Mouse (Mus musculus): ENCODE data around the gene Cds2. TPM values are rescaled to one million over a fixed set of nuclear protein-coding genes. Genes with fewer than 3 reads are reported as not detected.

The Cds2 gene
- polyA plus RNA-seq, 1 experiment from 2014 or later: 57.8 TPM

- Histone ChIP-seq H3K4me2 (no peak overlapping the region), H3K4me3 (replicated peaks) (no peak overlapping the region), H3K27me3 (replicated peaks) (no peaks in the 10 kb centered on the region), H3K4me1 (no peaks in the 10 kb centered on the region), H3K9ac (replicated peaks) (no peak overlapping the region), H3K36me3 (no peaks in the 10 kb centered on the region), H3K27ac (replicated peaks) (no peak overlapping the region), H3K9me3 (replicated peaks) (no peaks in the 10 kb centered on the region)
- 76% methylated on average over 2 of the region's 2 CpGs for WGBS
- ATAC-seq (ENCODE audit: low FRiP score): no peak
These were observed 74.3 kb downstream of the Cds2 start for GRCm38 (mm10) chr2:132337202-132337601.

- no peaks in the 10 kb centered on the region for H3K27me3 ChIP-seq (replicated peaks)
- no peaks in the 10 kb centered on the region for H3K4me1 ChIP-seq
- 90% methylated on average over 2 of the region's 2 CpGs for WGBS
- H3K27ac ChIP-seq (replicated peaks): no peak overlapping the region
- H3K4me3 ChIP-seq (replicated peaks): no peak overlapping the region
- no peak overlapping the region for H3K4me2 ChIP-seq
- no peaks in the 10 kb centered on the region for H3K36me3 ChIP-seq
- H3K9ac ChIP-seq (replicated peaks): no peak overlapping the region
- no peaks in the 10 kb centered on the region for H3K9me3 ChIP-seq (replicated peaks)
- ATAC-seq (ENCODE audit: low FRiP score): no peak
These were observed 77.4 kb downstream of the Cds2 start for GRCm38 (mm10) chr2:132340350-132340749.

GRCm38 (mm10) chr2:132341293-132341692 is 78.3 kb downstream of the Cds2 start:
- H3K4me1 ChIP-seq: no peaks in the 10 kb centered on the region
- no peaks in the 10 kb centered on the region for H3K36me3 ChIP-seq
- no peaks in the 10 kb centered on the region for H3K9me3 ChIP-seq (replicated peaks)
- no peaks in the 10 kb centered on the region for H3K27me3 ChIP-seq (replicated peaks)
- H3K4me2 ChIP-seq: no peak overlapping the region
- H3K4me3 ChIP-seq (replicated peaks): no peak overlapping the region
- WGBS: 93% methylated on average over 3 of the region's 3 CpGs
- no peak overlapping the region for H3K9ac ChIP-seq (replicated peaks)
- ATAC-seq (ENCODE audit: low FRiP score): no peak
- no peak overlapping the region for H3K27ac ChIP-seq (replicated peaks)

GRCm38 (mm10) chr2:132343846-132344245 is 80.9 kb downstream of the Cds2 start:
- no peak for ATAC-seq (ENCODE audit: low FRiP score)
- no peak overlapping the region for H3K4me3 ChIP-seq (replicated peaks)
- no peaks in the 10 kb centered on the region for H3K4me1 ChIP-seq
- H3K36me3 ChIP-seq: no peaks in the 10 kb centered on the region
- H3K9ac ChIP-seq (replicated peaks): no peak overlapping the region
- no peak overlapping the region for H3K4me2 ChIP-seq
- 92% methylated on average over 11 of the region's 11 CpGs for whole genome bisulfite sequencing
- H3K27me3 ChIP-seq (replicated peaks): no peaks in the 10 kb centered on the region
- H3K9me3 ChIP-seq (replicated peaks): no peaks in the 10 kb centered on the region
- H3K27ac ChIP-seq (replicated peaks): no peak overlapping the region

Other genes starting within 250 kb of the Cds2 start
- gene Rassf2, start 232.9 kb upstream of the Cds2 start, polyA plus RNA-seq (2015; fragmentation: Nextera tagmentation; extraction: Ambion mirVana): 21.6 and 22.5 TPM in 2 replicates
- gene Slc23a2, start 118.0 kb upstream of the Cds2 start, polyA plus RNA-seq (2015; fragmentation: Nextera tagmentation; extraction: Ambion mirVana): 33.1 and 36.8 TPM in 2 replicates
- 40.8 and 42.8 TPM in 2 replicates for gene Tmem230, start 15.3 kb upstream of the Cds2 start, polyA plus RNA-seq (2015; fragmentation: Nextera tagmentation; extraction: Ambion mirVana)
- 98.3 and 150 TPM in 2 replicates for gene Pcna, start 9.8 kb upstream of the Cds2 start, polyA plus RNA-seq (2015; fragmentation: Nextera tagmentation; extraction: Ambion mirVana)
- gene Prokr2, start 122.3 kb downstream of the Cds2 start, polyA plus RNA-seq (2015; fragmentation: Nextera tagmentation; extraction: Ambion mirVana): 3.1 and 3.8 TPM in 2 replicates

Data from neural tube, embryonic 15.5 days (tissue).